Mouse (Mus musculus) T-helper 1 cell (primary cell): ENCODE measurements around the gene Cdh4.

ENCODE experiments used
- in situ Hi-C: fragments of 300-600 bp; cut with MboI, MseI; formaldehyde crosslinking; loops from one replicate; pipeline ENCODE4 v1.15.1; 2025; ENCODE audit warnings: high pct_unique_total_duplicates

The Cdh4 gene

GRCm38 (mm10) chr2:179792426-179793133, 350.3 kb downstream of the Cdh4 start:
- in situ Hi-C loops: no loop called here

GRCm38 (mm10) chr2:179794354-179794753, 352.1 kb downstream of the Cdh4 start:
- in situ Hi-C loops: no loop called here

GRCm38 (mm10) chr2:179795452-179795851, 353.2 kb downstream of the Cdh4 start:
- in situ Hi-C loops: no loop called here

- in situ Hi-C loops: no loop called here
Measured at GRCm38 (mm10) chr2:179799906-179800532, 357.8 kb downstream of the Cdh4 start.

- in situ Hi-C loops: no loop called here
Measured at GRCm38 (mm10) chr2:179801042-179801441, 358.8 kb downstream of the Cdh4 start.

- in situ Hi-C loops: no loop called here
Measured at GRCm38 (mm10) chr2:179802411-179802810, 360.2 kb downstream of the Cdh4 start.

- in situ Hi-C loops: no loop called here
Measured at GRCm38 (mm10) chr2:179811086-179811485, 368.9 kb downstream of the Cdh4 start.

- in situ Hi-C loops: no loop called here
Measured at GRCm38 (mm10) chr2:179813035-179813827, 371.0 kb downstream of the Cdh4 start.

- in situ Hi-C loops: no loop called here
Measured at GRCm38 (mm10) chr2:179824776-179825326, 382.6 kb downstream of the Cdh4 start.

GRCm38 (mm10) chr2:179828968-179829367, 386.7 kb downstream of the Cdh4 start:
- in situ Hi-C loops: no loop called here

- in situ Hi-C loops: loop anchor here (5.0 kb wide), 1 partner anchor 47 kb away; no protein-coding TSS in a partner anchor
Measured at GRCm38 (mm10) chr2:179829972-179830371, 387.7 kb downstream of the Cdh4 start.

GRCm38 (mm10) chr2:179834892-179835291, 392.7 kb downstream of the Cdh4 start:
- in situ Hi-C loops: loop anchor here (5.0 kb wide), 1 partner anchor 42 kb away; no protein-coding TSS in a partner anchor

GRCm38 (mm10) chr2:179835570-179835969, 393.3 kb downstream of the Cdh4 start:
- in situ Hi-C loops: no loop called here

- in situ Hi-C loops: no loop called here
Measured at GRCm38 (mm10) chr2:179837186-179837585, 395.0 kb downstream of the Cdh4 start.

- in situ Hi-C loops: no loop called here
Measured at GRCm38 (mm10) chr2:179838036-179838435, 395.8 kb downstream of the Cdh4 start.

GRCm38 (mm10) chr2:179842610-179843389, 400.6 kb downstream of the Cdh4 start:
- in situ Hi-C loops: no loop called here

GRCm38 (mm10) chr2:179849732-179850131, 407.5 kb downstream of the Cdh4 start:
- in situ Hi-C loops: no loop called here

GRCm38 (mm10) chr2:179852169-179852568, 409.9 kb downstream of the Cdh4 start:
- in situ Hi-C loops: no loop called here

GRCm38 (mm10) chr2:179852862-179853261, 410.6 kb downstream of the Cdh4 start:
- in situ Hi-C loops: no loop called here

- in situ Hi-C loops: no loop called here
Measured at GRCm38 (mm10) chr2:179853892-179854291, 411.7 kb downstream of the Cdh4 start.

- in situ Hi-C loops: no loop called here
Measured at GRCm38 (mm10) chr2:179857086-179857485, 414.9 kb downstream of the Cdh4 start.
